Mouse (Mus musculus) limb, embryonic 14.5 days (tissue): ENCODE results near the gene Pdia4. TPM values are rescaled to one million over a fixed set of nuclear protein-coding genes. Genes with fewer than 3 reads are reported as not detected.
A peak's percentile ranks its signal among the peaks of the same experiment; 100 is the strongest.
"Not testable (repeated sequence)": the region's sequence is repeated elsewhere in the genome, so short reads cannot be mapped to it uniquely, and the experiment has no call there.

Experiments used
- ATAC-seq: fragments of 200-750 bp; cut with Nextera tagmentation; 2 replicates; pipeline ENCODE4 v1.8.0; 2017; ENCODE audit warnings: low read depth, moderate number of reproducible peaks, moderate TSS enrichment; ENCODE audit not compliant: low FRiP score
- DNase-seq: peaks from one replicate; pipeline ENCODE4 v3.0.0-alpha.2; 2015; ENCODE audit warnings: low spot score
- H3K27ac ChIP-seq: fragments of 300-500 bp; sonication (generic); replicated peaks from 2 replicates; pipeline ENCODE4 v1.5.1; 2014; ENCODE audit warnings: low read depth, mild to moderate bottlenecking, low read length, moderate library complexity, mixed read lengths
- H3K27me3 ChIP-seq: fragments of 300-500 bp; sonication (generic); 2 replicates; pipeline ENCODE4 v1.6.1; 2014; ENCODE audit warnings: low read length, mixed read lengths; ENCODE audit not compliant: control insufficient read depth, insufficient read depth
- H3K36me3 ChIP-seq: fragments of 300-500 bp; sonication (generic); 2 replicates; pipeline ENCODE4 v1.6.1; 2014; ENCODE audit warnings: mild to moderate bottlenecking, low read length, moderate library complexity, mixed read lengths; ENCODE audit not compliant: control insufficient read depth, insufficient read depth
- H3K4me1 ChIP-seq: fragments of 300-500 bp; sonication (generic); 2 replicates; pipeline ENCODE4 v1.6.1; 2014; ENCODE audit warnings: antibody characterized with exemption, low read length, mixed read lengths; ENCODE audit not compliant: control insufficient read depth, insufficient read depth
- H3K4me2 ChIP-seq: fragments of 300-500 bp; sonication (generic); replicated peaks from 2 replicates; pipeline ENCODE4 v1.6.1; 2014; ENCODE audit warnings: low read depth, mild to moderate bottlenecking, low read length, moderate library complexity; ENCODE audit not compliant: severe bottlenecking
- H3K4me3 ChIP-seq: fragments of 300-500 bp; sonication (generic); replicated peaks from 2 replicates; pipeline ENCODE4 v1.5.1; 2014; ENCODE audit warnings: low read length
- H3K9ac ChIP-seq: fragments of 300-500 bp; sonication (generic); 2 replicates; pipeline ENCODE4 v1.6.1; 2014; ENCODE audit warnings: mild to moderate bottlenecking, low read depth, low read length, moderate library complexity; ENCODE audit not compliant: severe bottlenecking
- H3K9me3 ChIP-seq: fragments of 300-500 bp; sonication (generic); 2 replicates; pipeline ENCODE4 v1.6.1; 2016; ENCODE audit warnings: low read length; ENCODE audit not compliant: control insufficient read depth
- POLR2A ChIP-seq: fragments of 200-500 bp; IDR thresholded peaks from 2 replicates; pipeline ENCODE4 v1.8.0; 2012; ENCODE audit warnings: inconsistent platforms, mild to moderate bottlenecking, moderate library complexity, borderline replicate concordance; ENCODE audit not compliant: insufficient read depth, insufficient read length; ENCODE audit errors: extremely low read depth
- WGBS: fragments of 180-500 bp; shearing (Covaris S2); extraction: QIAGEN DNeasy Blood & Tissue Kit; methylation state at CpG from one replicate; pipeline ENCODE4 v1.1.7; 2014; 5-methylcytosine and 5-hydroxymethylcytosine counted together
- polyA plus RNA-seq, 2 experiments: library from polyadenylated mRNA; depleted of rRNA in 1 of 2; stranded (reverse) in 1 of 2; unstranded in 1 of 2; fragments of >200 nt; fragmentation: Nextera tagmentation in 1 of 2; extraction: Ambion mirVana in 1 of 2; gene quantifications; 2 replicates each; pipeline versions ENCODE4 v1.2.1 to v1.2.3; 2012 to 2014

The Pdia4 gene
- polyA plus RNA-seq, 2 experiments: 139 to 256 TPM

- Histone ChIP-seq H3K4me3 (peak overlapping the region; percentile 48), H3K4me2 (peak overlapping the region; percentile 43), H3K9ac (peak overlapping the region; percentile 48), H3K27me3 (no peaks in the 10 kb centered on the region), H3K9me3 (no peaks in the 10 kb centered on the region), H3K36me3 (no peaks in the 10 kb centered on the region), H3K4me1 (no peaks in the 10 kb centered on the region), H3K27ac (peak overlapping the region; percentile 64)
- WGBS: under 1% methylated on average over 21 of the region's 21 CpGs
- DNase-seq (peak; percentile 87), ATAC-seq (peak; percentile 74)
- no peak for TF ChIP-seq POLR2A
These were observed 31.9 kb downstream of the Pdia4 start for GRCm38 (mm10) chr6:47781091-47781968.

DNA sequence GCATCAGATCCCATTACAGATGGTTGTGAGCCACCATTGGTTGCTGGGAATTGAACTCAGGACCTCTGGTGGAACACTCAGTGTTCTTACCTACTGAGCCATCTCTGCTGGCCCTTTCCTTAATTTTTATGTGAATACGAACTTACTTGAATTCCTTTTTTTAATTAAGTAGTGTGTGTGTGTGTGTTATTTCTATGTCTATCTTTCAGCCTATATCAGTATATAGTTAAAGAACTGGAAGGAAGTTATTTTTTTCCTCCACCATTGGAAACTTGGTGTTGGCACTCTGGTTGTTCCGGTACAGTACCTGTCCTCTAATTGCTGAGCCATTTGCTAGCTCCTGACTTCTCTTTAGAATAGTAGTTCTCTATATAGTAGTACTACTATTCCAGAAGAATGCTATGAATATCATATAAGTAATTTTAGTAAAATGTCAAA is 32.6 kb downstream of the Pdia4 start:
- Histone ChIP-seq H3K9me3 (no peaks in the 10 kb centered on the region), H3K9ac (peak overlapping the region; percentile 40; the same call in 1 of the 2 replicates), H3K27me3 (no peaks in the 10 kb centered on the region), H3K4me1 (no peaks in the 10 kb centered on the region), H3K27ac (0 out of 2 replicates have a peak overlapping the region, but pooled peaks have one; percentile 59), H3K4me2 (peak overlapping the region; percentile 43), H3K36me3 (no peaks in the 10 kb centered on the region), H3K4me3 (peak overlapping the region; percentile 48)
- ATAC-seq (peak; percentile 29), DNase-seq (no peak)
- 6% methylated on average over 2 of the region's 2 CpGs for WGBS
- TF ChIP-seq POLR2A: no peak

GRCm38 (mm10) chr6:47771760-47772159 is 41.5 kb downstream of the Pdia4 start:
- not testable (repeated sequence) for H3K27ac ChIP-seq, DNase-seq, H3K4me1 ChIP-seq, H3K36me3 ChIP-seq, ATAC-seq, H3K9ac ChIP-seq, H3K9me3 ChIP-seq, H3K27me3 ChIP-seq
- Histone ChIP-seq H3K4me2 (peak overlapping the region; percentile 26; the same call in 1 of the 2 replicates), H3K4me3 (peak overlapping the region; percentile 14; the same call in 1 of the 2 replicates)
- 55% methylated on average over 7 of the region's 19 CpGs for WGBS

GRCm38 (mm10) chr6:47771113-47771512 is 42.1 kb downstream of the Pdia4 start:
- not testable (repeated sequence) for H3K4me3 ChIP-seq, H3K9me3 ChIP-seq, H3K4me2 ChIP-seq, H3K36me3 ChIP-seq, ATAC-seq, H3K27me3 ChIP-seq, DNase-seq, H3K4me1 ChIP-seq, H3K27ac ChIP-seq, H3K9ac ChIP-seq
- 77% methylated on average over 9 of the region's 12 CpGs for WGBS

GRCm38 (mm10) chr6:47769861-47770260 is 43.4 kb downstream of the Pdia4 start:
- H3K4me2 ChIP-seq, DNase-seq, H3K36me3 ChIP-seq, H3K4me1 ChIP-seq, H3K27ac ChIP-seq, H3K27me3 ChIP-seq, H3K9ac ChIP-seq, H3K4me3 ChIP-seq, H3K9me3 ChIP-seq, ATAC-seq: not testable (repeated sequence)
- 75% methylated on average over 4 of the region's 4 CpGs for WGBS

GRCm38 (mm10) chr6:47768520-47768919 is 44.7 kb downstream of the Pdia4 start:
- WGBS: 33% methylated on average over 1 of the region's 12 CpGs
- ATAC-seq, H3K4me3 ChIP-seq, H3K4me1 ChIP-seq, H3K27me3 ChIP-seq, H3K9ac ChIP-seq, H3K9me3 ChIP-seq, H3K4me2 ChIP-seq, H3K36me3 ChIP-seq, DNase-seq, H3K27ac ChIP-seq: not testable (repeated sequence)

- H3K27ac ChIP-seq, H3K9me3 ChIP-seq, H3K4me2 ChIP-seq, H3K4me3 ChIP-seq, H3K27me3 ChIP-seq, DNase-seq, H3K9ac ChIP-seq, H3K36me3 ChIP-seq, H3K4me1 ChIP-seq: not testable (repeated sequence)
- WGBS: 55% methylated on average over 5 of the region's 20 CpGs
- ATAC-seq: 0 out of 2 replicates have a peak, but pooled peaks have one; percentile 15
These were observed 45.9 kb downstream of the Pdia4 start for GRCm38 (mm10) chr6:47767355-47767754.

DNA sequence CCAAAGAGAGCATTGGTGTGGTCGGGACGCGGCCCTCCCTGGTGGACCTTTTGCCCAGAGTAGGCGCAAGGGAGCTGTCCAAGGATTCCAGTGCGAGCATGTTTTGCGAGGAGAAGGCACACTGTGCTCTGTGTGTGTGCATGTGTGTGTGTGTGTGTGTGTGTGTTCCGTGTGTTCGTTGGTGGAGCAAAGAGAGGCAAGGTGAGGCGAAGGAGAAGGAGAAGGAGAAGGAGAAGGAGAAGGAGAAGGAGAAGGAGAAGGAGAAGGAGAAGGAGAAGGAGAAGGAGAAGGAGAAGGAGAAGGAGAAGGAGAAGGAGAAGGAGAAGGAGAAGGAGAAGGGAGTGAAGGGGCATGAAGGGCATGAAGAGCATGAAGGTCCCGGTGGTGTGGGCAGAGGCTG is 50.5 kb downstream of the Pdia4 start:
- not testable (repeated sequence) for H3K9ac ChIP-seq, H3K4me3 ChIP-seq, H3K4me2 ChIP-seq, DNase-seq, H3K27me3 ChIP-seq, H3K36me3 ChIP-seq, H3K4me1 ChIP-seq, H3K9me3 ChIP-seq, ATAC-seq, H3K27ac ChIP-seq
- 73% methylated on average over 9 of the region's 10 CpGs for WGBS
